Mouse (Mus musculus) heart, embryonic 16.5 days (tissue): ENCODE data around the gene Erg. TPM values are rescaled to one million over a fixed set of nuclear protein-coding genes. Genes with fewer than 3 reads are reported as not detected.
A peak's percentile ranks its signal among the peaks of the same experiment; 100 is the strongest.

Experiments used
- ATAC-seq: fragments of 200-750 bp; cut with Nextera tagmentation; replicated peaks from 2 replicates; pipeline ENCODE4 v1.8.0; 2017; ENCODE audit warnings: moderate number of reproducible peaks; ENCODE audit not compliant: insufficient read depth, low FRiP score; ENCODE audit errors: extremely low read depth
- H3K27ac ChIP-seq: fragments of 300-500 bp; sonication (generic); 2 replicates; pipeline ENCODE4 v1.5.1; 2014; ENCODE audit warnings: mild to moderate bottlenecking, low read length, control low read depth, moderate library complexity
- H3K27me3 ChIP-seq: fragments of 300-500 bp; sonication (generic); 2 replicates; pipeline ENCODE4 v1.6.1; 2014; ENCODE audit warnings: low read length, mixed read lengths; ENCODE audit not compliant: control insufficient read depth, insufficient read depth
- H3K36me3 ChIP-seq: fragments of 300-500 bp; sonication (generic); 2 replicates; pipeline ENCODE4 v1.6.1; 2014; ENCODE audit not compliant: control insufficient read depth, insufficient read depth
- H3K4me1 ChIP-seq: fragments of 300-500 bp; sonication (generic); 2 replicates; pipeline ENCODE4 v1.6.1; 2014; ENCODE audit warnings: low read length, mixed read lengths; ENCODE audit not compliant: control insufficient read depth, insufficient read depth
- H3K4me2 ChIP-seq: fragments of 300-500 bp; sonication (generic); 2 replicates; pipeline ENCODE4 v1.6.1; 2014; ENCODE audit warnings: low read depth, mild to moderate bottlenecking, control low read depth, low read length
- H3K4me3 ChIP-seq: fragments of 300-500 bp; sonication (generic); 2 replicates; pipeline ENCODE4 v1.5.1; 2014; ENCODE audit warnings: mild to moderate bottlenecking, control low read depth, low read length
- H3K9ac ChIP-seq: fragments of 300-500 bp; sonication (generic); 2 replicates; pipeline ENCODE4 v1.6.1; 2014; ENCODE audit warnings: low read length, control low read depth
- H3K9me3 ChIP-seq: fragments of 300-500 bp; sonication (generic); replicated peaks from 2 replicates; pipeline ENCODE4 v1.6.1; 2016; ENCODE audit warnings: low read length; ENCODE audit not compliant: control insufficient read depth
- WGBS: fragments of 180-500 bp; shearing (Covaris S2); extraction: QIAGEN DNeasy Blood & Tissue Kit; methylation state at CpG from one replicate; pipeline ENCODE4 v1.1.7; 2014; 5-methylcytosine and 5-hydroxymethylcytosine counted together
- polyA plus RNA-seq: library from polyadenylated mRNA; unstranded; fragments of >200 nt; fragmentation: Nextera tagmentation; extraction: Ambion mirVana; gene quantifications from 2 replicates; pipeline ENCODE4 v1.2.1, GENCODE M21; 2015

Erg gene
- polyA plus RNA-seq, result 6.8 and 7.5 TPM in 2 replicates

DNA sequence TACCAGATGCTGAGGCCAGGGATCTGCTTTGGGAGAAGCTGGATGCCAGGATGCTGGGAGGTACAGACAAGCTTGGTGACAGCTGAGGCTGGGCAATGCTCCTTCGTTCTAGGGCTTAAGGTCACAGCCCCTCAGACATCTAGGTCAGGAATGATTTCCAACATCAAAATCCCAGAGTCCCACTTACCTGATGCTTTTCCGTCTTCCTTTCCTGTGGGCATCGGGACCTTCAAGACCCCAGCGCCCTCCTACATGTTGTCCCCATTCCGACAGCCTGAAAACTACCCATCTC lies at the start of gene Erg:
TSS of gene Erg (minus strand) at position 283 of the 292 bp plus-strand sequence.
- Histone ChIP-seq H3K9ac (no peak within 1 kb of the TSS), H3K27ac (no peak within 1 kb of the TSS), H3K36me3 (no peaks in the 10 kb centered on the region), H3K4me3 (peak within 1 kb of the TSS; percentile 47), H3K27me3 (peaks cover 42% of the 10 kb centered on the region), H3K9me3 (peaks cover 3% of the 10 kb centered on the region; the same call in 1 of the 2 replicates), H3K4me2 (peak within 1 kb of the TSS; percentile 60), H3K4me1 (peaks cover 4% of the 10 kb centered on the region)
- ATAC-seq, result no peak
- 7% methylated on average over 5 of the region's 5 CpGs for WGBS

DNA sequence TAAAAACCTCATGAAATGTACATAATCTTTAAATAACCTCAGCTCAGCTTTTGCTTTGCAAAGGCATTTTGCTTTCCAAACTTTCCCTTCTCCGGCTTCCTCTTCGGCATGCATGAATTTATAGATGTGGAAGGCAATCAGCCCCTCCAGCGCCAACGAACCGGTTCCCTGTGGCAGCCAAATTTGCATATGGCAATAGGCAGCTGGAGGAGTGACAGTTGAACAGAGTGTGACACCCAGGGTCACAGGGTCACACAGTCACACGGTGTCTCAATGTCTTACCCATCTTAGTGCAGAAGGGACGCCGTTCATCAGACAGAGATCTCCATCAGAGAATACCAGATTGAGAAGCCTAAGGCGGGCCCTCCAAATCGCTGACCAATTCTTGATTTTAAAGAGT lies 45.4 kb upstream of the Erg start:
- Histone ChIP-seq H3K4me3 (no peak overlapping the region), H3K36me3 (no peaks in the 10 kb centered on the region), H3K9me3 (no peaks in the 10 kb centered on the region), H3K9ac (no peak overlapping the region), H3K27ac (no peak overlapping the region), H3K27me3 (no peaks in the 10 kb centered on the region), H3K4me1 (no peaks in the 10 kb centered on the region), H3K4me2 (no peak overlapping the region)
- WGBS, result 78% methylated on average over 10 of the region's 10 CpGs
- no peak for ATAC-seq

DNA sequence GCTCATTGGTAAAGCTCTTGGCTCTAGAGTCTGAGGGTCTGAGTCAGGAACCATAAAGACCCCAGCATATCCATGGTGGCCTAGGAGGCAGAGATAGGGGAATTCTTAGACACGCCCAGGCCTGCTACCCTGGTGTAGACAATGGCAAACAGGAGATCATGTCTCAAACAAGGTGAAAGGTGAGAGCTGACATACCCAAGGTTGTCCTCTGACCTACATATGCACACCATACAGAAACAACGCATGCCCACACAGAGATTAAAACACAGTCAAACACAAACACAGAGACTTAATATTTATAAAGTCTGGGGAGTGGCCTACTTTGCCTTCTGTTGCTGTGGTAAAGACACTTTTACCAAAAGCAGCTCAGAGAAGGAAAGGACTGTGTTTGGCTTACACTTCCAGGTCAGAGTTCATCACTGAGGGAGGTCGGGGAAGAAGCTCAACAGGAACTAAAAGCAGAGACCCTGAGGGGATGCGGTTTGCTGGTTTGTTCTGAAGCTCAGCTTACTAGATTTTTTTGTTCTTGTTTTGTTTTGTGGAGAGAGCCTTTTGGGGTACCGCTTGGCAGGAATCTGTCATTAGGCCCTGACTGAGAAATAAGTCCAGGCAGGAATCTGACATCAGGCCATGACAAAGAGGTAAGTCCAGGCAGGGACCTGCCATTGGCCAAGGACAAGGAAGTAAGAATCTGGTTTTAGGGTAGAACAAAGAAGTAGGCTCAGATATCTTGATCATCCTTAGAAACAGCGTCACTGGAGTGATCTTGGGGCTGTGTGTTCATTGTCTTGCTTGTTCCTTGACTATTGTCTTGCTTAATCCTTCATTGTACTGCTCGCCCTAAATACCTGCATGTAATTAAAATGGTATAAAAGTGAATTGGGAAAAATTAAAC lies 37.7 kb upstream of the Erg start:
- H3K4me3 ChIP-seq, result no peak overlapping the region
- no peak overlapping the region for H3K27ac ChIP-seq
- no peaks in the 10 kb centered on the region for H3K27me3 ChIP-seq
- no peaks in the 10 kb centered on the region for H3K4me1 ChIP-seq
- H3K36me3 ChIP-seq, result no peaks in the 10 kb centered on the region
- H3K4me2 ChIP-seq, result no peak overlapping the region
- no peaks in the 10 kb centered on the region for H3K9me3 ChIP-seq
- 74% methylated on average over 7 of the region's 7 CpGs for WGBS
- ATAC-seq, result no peak
- H3K9ac ChIP-seq, result no peak overlapping the region

DNA sequence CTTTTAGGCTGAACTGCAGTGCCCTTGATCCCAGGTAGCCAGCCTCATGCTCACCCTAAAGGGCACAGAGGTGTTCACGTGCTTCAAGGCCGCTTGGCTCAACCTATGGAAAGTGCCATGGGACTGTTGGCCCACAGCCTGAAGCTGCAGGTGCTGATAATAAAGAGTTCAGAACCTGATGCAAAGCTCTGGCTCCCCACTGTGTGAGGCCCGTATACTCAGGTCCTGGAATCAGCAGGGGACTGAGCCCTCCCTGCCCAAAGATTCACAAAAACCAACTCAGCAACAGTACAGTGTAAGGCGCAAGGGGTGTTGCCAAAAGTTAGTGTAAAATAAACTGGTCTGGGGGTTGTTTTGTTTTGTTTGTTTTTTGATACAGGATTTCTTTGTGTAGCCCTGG lies 36.7 kb upstream of the Erg start:
- ATAC-seq, result no peak
- WGBS, result 83% methylated on average over 4 of the region's 4 CpGs
- Histone ChIP-seq H3K36me3 (no peaks in the 10 kb centered on the region), H3K9me3 (no peaks in the 10 kb centered on the region), H3K4me1 (no peaks in the 10 kb centered on the region), H3K9ac (no peak overlapping the region), H3K4me2 (no peak overlapping the region), H3K27me3 (no peaks in the 10 kb centered on the region), H3K4me3 (no peak overlapping the region), H3K27ac (no peak overlapping the region)

DNA sequence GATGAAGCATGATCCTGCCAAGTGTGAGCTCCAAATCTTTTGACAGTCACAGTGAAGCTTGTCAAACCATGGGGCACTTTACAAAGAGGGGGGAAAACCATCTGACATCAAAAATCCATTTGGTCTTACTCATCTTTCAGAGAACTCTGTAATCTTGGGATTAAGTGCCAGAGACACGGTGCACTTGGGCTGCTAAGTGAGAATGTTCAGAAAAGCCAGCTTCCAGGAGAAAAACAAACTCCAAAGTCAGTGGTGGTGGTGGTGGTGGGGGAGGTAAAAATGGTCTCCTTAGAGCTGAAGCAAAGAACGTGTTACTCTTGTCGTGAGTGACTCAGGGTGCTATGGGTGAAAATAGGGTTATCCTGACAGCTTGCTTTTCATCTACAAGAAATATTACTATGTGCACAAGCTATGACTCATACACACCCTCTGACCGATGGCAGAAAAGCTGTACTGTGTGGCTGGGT lies 33.5 kb upstream of the Erg start:
- no peaks in the 10 kb centered on the region for H3K27me3 ChIP-seq
- WGBS, result 57% methylated on average over 4 of the region's 4 CpGs

DNA sequence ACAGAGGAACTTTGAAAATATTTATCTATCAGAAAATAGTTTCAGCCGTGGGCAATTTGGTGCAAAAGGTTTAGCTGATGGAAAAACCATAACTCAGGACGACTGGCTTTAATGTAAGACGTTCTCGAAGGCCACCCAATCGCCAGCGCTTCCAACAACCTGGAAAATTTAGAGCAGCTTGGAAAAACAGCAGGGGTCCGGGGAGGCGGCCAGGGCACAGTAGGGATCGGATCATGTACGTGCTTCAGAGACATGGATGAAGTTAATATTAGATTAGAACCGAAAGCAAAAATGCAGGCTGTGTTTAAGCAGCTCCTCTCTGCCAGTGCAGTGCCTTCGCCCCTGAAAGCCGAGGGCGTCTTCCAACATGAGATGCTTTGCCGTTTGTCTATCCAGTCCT lies 31.8 kb upstream of the Erg start:
- H3K27me3 ChIP-seq, result no peaks in the 10 kb centered on the region
- no peaks in the 10 kb centered on the region for H3K36me3 ChIP-seq
- no peak overlapping the region for H3K27ac ChIP-seq
- 59% methylated on average over 15 of the region's 15 CpGs for WGBS
- no peak overlapping the region for H3K4me3 ChIP-seq
- no peak overlapping the region for H3K9ac ChIP-seq
- H3K9me3 ChIP-seq, result no peaks in the 10 kb centered on the region
- H3K4me1 ChIP-seq, result no peaks in the 10 kb centered on the region
- no peak for ATAC-seq
- peak overlapping the region; percentile 30; the same call in 1 of the 2 replicates for H3K4me2 ChIP-seq

More for the DNA sequence above, 33.5 kb upstream of the Erg start:
- Histone ChIP-seq H3K27ac (no peak overlapping the region), H3K9me3 (no peaks in the 10 kb centered on the region), H3K36me3 (no peaks in the 10 kb centered on the region), H3K4me3 (no peak overlapping the region), H3K4me2 (no peak overlapping the region), H3K9ac (no peak overlapping the region), H3K4me1 (no peaks in the 10 kb centered on the region)
- ATAC-seq, result no peak

DNA sequence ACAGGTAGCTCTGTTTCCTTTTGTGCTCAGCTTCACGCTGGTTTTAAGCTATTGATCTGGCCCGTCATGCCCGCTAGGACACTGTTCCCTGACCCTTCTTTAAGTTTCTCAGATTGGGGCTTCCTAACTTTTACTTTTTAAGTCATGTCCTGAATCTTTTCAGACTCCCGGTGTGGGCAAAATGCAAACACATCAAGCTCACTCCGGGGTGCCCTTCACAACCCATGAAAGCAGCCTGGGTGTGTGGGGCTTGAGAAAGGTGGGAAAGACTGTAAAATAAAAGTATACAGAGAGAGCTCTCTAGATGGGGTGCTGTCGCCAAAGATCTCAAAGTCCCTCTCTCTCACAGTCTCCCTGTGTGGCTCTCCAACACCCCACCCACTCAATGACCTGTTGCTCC lies 31.3 kb upstream of the Erg start:
- Histone ChIP-seq H3K36me3 (no peaks in the 10 kb centered on the region), H3K27ac (no peak overlapping the region), H3K27me3 (no peaks in the 10 kb centered on the region), H3K4me2 (no peak overlapping the region), H3K4me1 (no peaks in the 10 kb centered on the region), H3K9me3 (no peaks in the 10 kb centered on the region), H3K4me3 (no peak overlapping the region), H3K9ac (no peak overlapping the region)
- 37% methylated on average over 6 of the region's 6 CpGs for WGBS
- ATAC-seq, result no peak

DNA sequence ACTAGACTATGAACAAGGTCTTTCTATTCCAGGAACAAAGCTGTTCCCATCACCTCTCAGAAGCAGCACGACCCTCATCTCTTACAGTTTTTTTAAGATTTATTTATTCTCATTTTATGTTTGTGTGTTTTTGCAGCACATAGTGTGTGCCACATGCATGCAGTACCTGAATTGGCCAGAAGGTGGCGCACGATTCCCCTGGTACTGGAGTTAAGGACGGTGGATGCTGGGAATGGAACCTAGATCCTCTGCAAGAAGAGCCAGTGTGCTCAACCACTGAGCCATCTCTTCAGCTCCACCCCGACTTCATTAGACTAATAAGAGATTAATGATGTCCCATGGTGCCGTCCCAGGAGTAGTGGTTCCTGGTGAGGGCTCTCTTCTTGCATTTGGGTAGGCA lies 29.2 kb upstream of the Erg start:
- Histone ChIP-seq H3K4me1 (no peaks in the 10 kb centered on the region), H3K27me3 (no peaks in the 10 kb centered on the region), H3K4me2 (no peak overlapping the region), H3K36me3 (no peaks in the 10 kb centered on the region), H3K9me3 (no peaks in the 10 kb centered on the region), H3K27ac (no peak overlapping the region), H3K4me3 (no peak overlapping the region), H3K9ac (no peak overlapping the region)
- 36% methylated on average over 6 of the region's 6 CpGs for WGBS
- no peak for ATAC-seq

DNA sequence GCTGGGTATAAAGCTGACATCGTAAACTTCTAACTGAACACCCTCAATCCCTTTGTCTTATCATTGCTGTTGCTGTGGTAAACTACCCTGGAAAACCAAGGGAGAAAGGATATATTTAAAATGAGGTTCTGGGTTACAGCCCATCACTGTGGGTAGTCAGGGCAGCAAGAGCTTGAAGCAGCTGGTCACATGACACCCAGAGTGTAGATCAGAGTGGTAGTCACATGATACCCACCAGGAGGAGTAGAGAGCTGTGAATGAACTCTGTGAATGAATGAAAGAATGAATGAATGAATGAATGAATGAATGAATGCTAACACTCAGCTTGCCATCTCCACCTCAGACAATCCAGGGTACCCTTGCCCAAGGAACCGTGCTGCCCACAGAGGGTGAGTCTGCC lies 28.1 kb upstream of the Erg start:
- no peaks in the 10 kb centered on the region for H3K9me3 ChIP-seq
- H3K4me3 ChIP-seq, result no peak overlapping the region
- no peaks in the 10 kb centered on the region for H3K27me3 ChIP-seq
- no peak overlapping the region for H3K9ac ChIP-seq
- no peaks in the 10 kb centered on the region for H3K4me1 ChIP-seq
- no peaks in the 10 kb centered on the region for H3K36me3 ChIP-seq
- ATAC-seq, result no peak
- H3K4me2 ChIP-seq, result no peak overlapping the region
- H3K27ac ChIP-seq, result no peak overlapping the region
- WGBS, result 92% methylated on average over 2 of the region's 2 CpGs
